Mouse (Mus musculus) adipocyte (in vitro differentiated cells): ENCODE measurements around the gene Brd1.

ENCODE experiments used
- DNase-seq: peaks from one replicate; pipeline ENCODE4 v3.0.0-alpha.2; 2016; ENCODE audit warnings: low spot score

Brd1 gene

GRCm38 (mm10) chr15:88686725-88687124, 47.3 kb downstream of the Brd1 start:
- no peak for DNase-seq

- DNase-seq = no peak
These were observed 50.0 kb downstream of the Brd1 start for GRCm38 (mm10) chr15:88684039-88684438.

- DNase-seq = peak; percentile 61
These were observed 53.1 kb downstream of the Brd1 start for GRCm38 (mm10) chr15:88680931-88681330.

- peak; percentile 12 for DNase-seq
These were observed 56.5 kb downstream of the Brd1 start for GRCm38 (mm10) chr15:88677568-88677967.

- DNase-seq = no peak
These were observed 58.0 kb downstream of the Brd1 start for GRCm38 (mm10) chr15:88675998-88676397.

- no peak for DNase-seq
These were observed 65.3 kb downstream of the Brd1 start for GRCm38 (mm10) chr15:88668693-88669092.

GRCm38 (mm10) chr15:88667653-88668052, 66.4 kb downstream of the Brd1 start:
- no peak for DNase-seq

- no peak for DNase-seq
These were observed 68.2 kb downstream of the Brd1 start for GRCm38 (mm10) chr15:88665846-88666245.

GRCm38 (mm10) chr15:88663041-88663440, 71.0 kb downstream of the Brd1 start:
- DNase-seq = no peak

- peak; percentile 37 for DNase-seq
These were observed 71.8 kb downstream of the Brd1 start for GRCm38 (mm10) chr15:88662111-88662850.

GRCm38 (mm10) chr15:88661654-88662053, 72.4 kb downstream of the Brd1 start:
- no peak for DNase-seq

- DNase-seq = peak; percentile 12
These were observed 82.0 kb downstream of the Brd1 start for GRCm38 (mm10) chr15:88652006-88652405.

GRCm38 (mm10) chr15:88651019-88651418, 83.0 kb downstream of the Brd1 start:
- DNase-seq = peak; percentile 46
